Mouse (Mus musculus) megakaryocyte-erythroid progenitor cell, adult 5-6 weeks (primary cell): Measurements from ENCODE around the gene Lrrc4. TPM values are rescaled to one million over a fixed set of nuclear protein-coding genes. Genes with fewer than 3 reads are reported as not detected.

Experiments
- ATAC-seq: replicated peaks from 2 replicates; pipeline ENCODE4 v1.8.0; 2016; ENCODE audit warnings: mild to moderate bottlenecking, inconsistent platforms; ENCODE audit not compliant: severe bottlenecking, poor library complexity, low FRiP score, low TSS enrichment
- total RNA-seq, 2 experiments: library from RNA; stranded (forward) in 1 of 2; stranded (reverse) in 1 of 2; fragments of 200-1000, 215-1000 nt in 1 of 2; fragments of >200 nt in 1 of 2; fragmentation: Nextera tagmentation in 1 of 2; gene quantifications; 2 replicates each; pipeline ENCODE4 v1.2.3; 2014 to 2017

Gene Lrrc4
- total RNA-seq, 2 experiments from 2014 or later: 0.05 TPM; not detected in 1

DNA sequence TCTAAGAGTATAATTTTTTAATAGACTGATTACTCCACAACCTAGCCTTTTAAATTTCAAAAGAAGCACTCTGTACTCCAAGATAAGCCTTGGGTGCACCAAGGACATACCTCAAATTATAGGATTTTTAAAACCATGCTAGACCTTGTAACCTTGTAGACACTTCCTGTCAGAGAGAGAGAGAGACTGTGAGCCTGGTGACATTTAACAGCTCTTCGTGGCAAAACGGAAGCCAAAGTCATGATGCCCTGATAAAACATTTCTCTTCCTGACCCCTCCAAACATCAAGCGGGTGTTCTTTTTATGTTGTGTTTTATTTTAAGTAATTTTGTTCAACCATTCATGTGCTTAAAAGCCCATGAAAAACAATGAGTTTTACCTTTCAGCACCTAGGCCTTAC is 39.7 kb downstream of the Lrrc4 start:
- no peak for ATAC-seq

DNA sequence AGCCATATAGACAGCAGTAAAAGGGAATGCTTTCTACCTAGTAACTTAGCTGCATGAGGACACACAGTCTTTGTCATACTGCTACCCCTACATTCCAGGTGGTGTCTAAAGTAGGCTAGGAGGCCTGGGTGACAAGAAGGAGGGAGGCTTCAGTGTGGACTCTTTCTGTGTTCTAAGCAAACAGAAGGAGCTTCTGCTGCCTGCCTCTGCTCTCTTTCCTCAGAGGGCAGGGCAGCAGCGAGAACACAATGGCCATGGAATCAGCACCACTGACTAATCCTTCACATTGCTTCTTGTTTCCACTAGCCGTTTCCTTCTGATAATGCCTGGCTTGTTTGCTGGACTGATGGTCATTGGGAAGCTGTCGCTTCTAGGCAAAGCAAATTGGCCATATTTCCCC is 40.4 kb downstream of the Lrrc4 start:
- ATAC-seq: no peak

DNA sequence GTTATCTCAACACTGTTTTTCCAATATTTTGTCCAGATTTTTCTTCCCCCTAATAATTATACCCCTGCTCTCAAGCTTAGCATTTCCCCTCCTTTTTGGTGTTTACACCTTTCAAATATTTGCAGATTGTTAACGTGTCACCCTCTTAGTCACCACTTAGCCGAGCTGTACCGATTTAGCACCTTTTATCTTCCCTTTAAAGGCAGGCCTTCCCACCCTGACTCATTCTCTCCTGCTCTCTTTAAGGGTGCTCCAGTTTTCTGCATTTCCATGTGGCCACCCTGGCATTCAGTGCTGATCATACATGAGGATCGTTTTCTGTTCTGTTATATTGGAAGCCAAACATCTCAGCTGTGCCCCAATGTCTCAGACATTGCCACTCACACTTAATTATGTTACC is 41.9 kb downstream of the Lrrc4 start:
- ATAC-seq: no peak

DNA sequence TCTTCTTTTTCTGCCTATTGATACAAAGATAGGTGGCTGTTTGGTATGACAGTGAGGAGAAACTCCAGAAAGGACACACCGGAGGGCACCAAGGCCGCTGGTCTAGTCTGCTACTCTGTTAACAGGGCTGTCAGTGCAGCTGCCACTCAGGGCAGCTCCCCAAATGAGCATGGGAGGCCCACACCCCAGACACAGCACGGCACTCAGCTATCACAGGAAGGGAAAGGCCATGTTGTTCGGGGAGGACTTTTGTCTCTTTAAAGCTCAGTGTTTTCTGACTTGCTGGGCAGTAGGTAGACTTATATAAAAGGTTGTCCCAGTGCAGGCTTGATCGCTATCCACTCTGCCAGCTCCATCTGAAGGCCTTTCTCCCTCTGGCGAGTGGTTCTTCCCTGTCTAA is 44.4 kb downstream of the Lrrc4 start:
- ATAC-seq: peak; percentile 61

DNA sequence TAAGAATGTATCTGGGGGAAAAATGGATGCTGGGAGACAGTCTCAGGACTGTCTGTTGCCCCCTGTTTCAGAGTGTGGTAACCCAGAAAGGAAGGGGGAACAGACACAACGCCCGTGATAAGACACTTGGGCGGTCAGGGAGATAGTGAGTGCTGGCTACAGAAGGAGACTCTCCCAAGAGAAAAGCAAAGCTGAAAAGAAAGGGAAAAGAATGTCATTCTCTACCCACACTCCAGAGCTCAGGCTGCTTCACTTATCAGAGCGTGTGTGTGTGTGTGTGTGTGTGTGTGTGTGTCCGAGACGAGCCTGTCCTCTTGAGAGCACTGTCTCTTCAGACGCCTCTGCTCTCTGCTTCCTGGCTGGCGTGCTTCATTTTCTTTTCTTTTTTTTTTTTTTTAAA is 45.8 kb downstream of the Lrrc4 start:
- peak; percentile 49 for ATAC-seq

DNA sequence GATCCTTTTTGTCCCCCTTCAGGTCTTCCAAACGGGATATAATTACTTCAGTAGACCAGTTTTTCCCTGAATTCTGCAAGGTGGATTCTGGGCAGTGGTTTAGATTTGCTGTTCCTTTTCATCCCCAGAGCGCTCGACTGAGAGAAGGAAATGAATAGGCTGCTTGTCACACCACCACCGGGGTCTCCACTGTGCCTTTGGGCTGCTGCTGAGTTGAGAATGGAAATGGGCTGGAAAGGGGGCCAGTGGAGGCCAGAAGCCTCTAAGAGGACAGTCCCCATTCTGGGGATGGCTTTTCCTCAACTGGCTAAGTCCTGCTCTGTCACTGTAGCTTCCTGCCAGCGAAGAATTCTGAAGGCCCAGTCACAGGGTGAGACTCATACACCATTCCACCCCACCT is 47.6 kb downstream of the Lrrc4 start:
- no peak for ATAC-seq

DNA sequence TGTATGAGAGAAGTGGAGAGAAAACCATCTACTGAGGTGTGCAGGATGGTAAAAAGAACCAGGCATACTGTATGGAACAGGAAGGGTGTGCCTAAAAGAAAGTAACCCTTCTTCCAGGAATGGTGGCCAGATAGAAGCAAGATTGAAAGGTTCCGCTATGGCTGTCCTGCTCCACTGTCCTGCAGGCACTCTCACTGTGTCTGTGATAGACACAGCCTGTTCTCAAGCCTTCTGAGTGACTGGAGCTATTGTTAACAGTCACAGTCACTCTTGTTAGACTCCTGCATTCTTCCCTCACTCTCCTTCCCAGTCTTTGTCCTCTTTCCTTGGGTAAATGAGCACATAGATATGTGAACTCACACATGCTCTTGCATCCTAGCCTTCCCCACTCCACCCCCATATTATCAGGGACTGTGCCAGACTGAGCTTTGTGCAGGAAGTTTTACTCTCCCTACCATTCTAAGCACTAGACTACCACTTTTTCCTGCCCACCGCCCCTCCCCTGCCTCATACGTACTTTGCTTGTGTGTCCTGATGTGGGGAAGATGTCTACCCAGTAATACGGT is 48.4 kb downstream of the Lrrc4 start:
- ATAC-seq: no peak

DNA sequence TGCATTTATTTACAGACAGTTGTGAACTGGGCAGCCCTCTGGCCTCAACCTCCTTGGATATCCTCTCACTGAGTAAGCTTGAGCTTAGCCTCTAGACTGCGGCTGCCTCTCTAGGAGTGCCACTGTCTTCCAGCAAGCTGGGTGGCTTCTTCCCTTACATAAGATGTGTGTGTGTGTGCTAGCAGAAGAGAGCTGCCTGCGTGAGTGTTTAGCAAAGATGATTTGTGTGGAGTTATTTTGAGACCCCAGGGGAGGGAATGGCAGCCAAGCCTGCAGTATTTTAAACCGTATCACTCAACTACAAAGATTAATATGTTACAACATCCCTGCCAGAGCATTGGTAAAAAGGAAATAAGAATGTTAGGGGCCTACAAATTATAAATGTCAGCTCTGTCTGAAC is 49.9 kb downstream of the Lrrc4 start:
- no peak for ATAC-seq

DNA sequence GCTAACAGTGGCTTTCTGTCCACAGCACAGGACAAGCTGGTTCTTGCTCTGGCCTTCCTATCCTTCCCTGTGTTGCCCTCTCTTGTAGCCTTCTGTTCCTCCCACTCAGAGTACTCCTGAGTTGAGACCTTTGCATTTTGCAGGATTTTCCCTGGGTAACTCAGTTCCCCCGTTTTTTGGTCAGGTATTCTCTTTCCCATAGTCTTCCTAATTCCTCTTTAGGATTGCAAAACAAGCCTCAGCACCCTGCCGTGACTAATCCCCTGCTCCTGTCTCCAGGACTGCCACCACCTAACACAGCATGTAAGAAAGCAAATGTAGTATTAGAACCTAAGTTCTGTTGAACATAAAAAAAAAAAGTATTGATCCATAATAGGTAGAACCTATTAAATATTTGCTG is 60.2 kb downstream of the Lrrc4 start:
- ATAC-seq: no peak

DNA sequence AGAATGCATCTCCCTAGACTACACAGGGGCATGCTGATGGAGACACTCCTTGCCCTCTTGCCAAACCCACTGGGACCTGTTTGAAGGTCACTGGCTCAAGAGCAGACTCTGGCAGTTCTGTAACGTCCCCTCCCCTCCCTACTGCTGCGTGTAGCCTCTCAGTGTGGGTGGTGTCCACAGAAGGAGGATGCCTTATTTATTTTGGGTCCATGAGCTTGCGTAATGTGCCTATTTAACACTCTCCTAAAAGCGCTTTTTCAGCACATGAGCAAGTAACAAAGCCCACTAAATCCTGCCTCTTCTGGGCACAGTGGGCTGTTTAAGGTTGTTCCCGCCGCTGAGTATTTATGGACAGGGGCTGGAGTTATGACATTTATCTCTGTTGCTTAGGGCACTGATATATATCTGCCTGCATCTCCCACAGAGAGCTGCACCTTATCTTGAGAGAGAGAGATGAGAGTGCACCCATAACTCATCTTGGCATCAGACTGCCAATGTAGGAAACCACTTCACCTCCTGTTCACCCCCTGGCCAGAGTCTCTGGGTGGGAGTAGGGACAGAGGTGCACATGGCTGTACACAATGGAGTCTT is 63.6 kb downstream of the Lrrc4 start:
- no peak for ATAC-seq

DNA sequence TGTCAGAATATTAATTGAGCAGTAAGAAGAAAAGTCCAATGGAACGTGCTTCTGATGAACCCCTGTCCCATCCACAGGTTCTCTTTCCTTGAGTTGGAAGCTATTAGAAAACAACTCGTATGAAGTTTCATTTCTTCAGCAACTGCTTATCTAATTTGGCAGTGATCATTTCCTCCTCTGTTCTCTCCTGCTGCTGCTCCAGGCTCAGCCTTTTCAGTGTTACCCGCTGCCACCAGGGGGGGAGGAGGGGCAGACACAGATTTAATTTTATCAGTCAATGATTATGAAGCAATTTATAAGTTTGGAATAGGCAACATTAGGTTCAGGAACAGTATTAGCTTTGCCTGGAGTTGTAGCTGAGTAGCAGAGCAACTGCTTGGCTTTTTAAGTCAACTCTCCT is 64.9 kb downstream of the Lrrc4 start:
- ATAC-seq: peak; percentile 60; the same call in 1 of the 2 replicates

DNA sequence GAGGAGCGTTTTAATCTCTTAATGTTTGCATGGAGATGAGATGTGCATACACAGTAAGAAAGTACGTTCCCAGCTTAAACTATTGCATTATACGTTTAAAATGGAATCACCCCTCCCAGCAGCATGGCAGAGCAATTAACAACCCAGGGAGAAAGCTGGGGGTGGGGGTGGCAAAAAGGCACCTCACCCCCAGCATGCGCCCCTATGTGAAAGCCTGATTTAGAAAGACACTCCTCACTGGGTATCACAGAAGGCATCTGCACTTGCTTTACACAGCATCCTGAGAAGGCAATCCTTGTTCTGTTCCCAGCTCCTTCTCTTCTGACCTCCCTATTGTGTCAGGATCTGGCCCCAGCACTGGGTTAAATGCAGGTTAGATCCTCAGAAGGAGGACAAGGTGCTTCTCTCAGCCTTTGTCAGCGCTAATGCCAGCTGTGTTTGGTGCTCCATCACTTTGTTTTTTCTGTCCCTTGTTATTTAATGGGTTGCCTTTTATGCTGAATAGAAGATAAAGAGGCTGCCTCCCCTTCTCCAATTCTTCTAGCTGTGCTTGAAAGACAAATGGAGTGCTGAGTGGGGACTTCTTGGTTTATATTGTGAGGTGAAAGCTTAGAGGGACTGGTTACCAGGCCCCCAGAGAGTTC is 69.3 kb downstream of the Lrrc4 start:
- no peak for ATAC-seq

DNA sequence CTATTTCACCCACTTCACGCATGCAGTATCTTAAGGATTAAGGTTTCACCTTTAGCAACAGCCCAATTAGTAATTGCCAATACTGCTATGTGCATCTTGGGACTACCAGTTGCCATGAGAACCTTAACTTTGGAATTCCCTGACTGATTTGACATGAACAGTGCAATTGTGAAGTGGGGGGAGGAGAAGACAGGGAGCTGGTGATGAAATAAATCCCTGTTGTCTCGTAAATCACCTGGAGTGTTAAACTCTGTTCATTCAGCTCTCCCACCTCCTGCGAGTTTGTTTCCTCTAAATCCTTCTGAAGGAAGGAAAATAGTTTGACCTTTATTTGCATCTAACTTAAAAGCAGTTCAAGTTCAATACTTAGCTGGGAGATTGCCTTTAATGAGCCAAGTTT is 69.8 kb downstream of the Lrrc4 start:
- no peak for ATAC-seq

DNA sequence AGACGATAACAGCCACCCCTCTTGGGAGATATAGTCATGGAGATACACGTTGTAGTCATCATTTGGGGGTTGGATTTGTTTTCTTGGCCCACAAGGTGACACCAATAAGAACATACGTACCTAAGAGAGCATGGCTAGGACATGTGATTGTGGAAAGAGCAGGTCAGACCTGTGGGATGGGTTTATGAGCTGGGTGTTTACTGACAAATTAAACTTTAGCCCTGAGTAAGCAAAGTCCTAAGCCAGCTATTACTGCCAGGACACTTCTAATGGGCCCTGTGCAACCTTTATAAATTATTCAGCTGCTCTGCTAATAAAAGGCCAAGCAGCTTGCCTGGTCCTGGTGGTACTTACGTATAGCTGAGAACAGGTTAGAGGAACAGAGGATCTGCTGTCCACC is 73.3 kb downstream of the Lrrc4 start:
- no peak for ATAC-seq

DNA sequence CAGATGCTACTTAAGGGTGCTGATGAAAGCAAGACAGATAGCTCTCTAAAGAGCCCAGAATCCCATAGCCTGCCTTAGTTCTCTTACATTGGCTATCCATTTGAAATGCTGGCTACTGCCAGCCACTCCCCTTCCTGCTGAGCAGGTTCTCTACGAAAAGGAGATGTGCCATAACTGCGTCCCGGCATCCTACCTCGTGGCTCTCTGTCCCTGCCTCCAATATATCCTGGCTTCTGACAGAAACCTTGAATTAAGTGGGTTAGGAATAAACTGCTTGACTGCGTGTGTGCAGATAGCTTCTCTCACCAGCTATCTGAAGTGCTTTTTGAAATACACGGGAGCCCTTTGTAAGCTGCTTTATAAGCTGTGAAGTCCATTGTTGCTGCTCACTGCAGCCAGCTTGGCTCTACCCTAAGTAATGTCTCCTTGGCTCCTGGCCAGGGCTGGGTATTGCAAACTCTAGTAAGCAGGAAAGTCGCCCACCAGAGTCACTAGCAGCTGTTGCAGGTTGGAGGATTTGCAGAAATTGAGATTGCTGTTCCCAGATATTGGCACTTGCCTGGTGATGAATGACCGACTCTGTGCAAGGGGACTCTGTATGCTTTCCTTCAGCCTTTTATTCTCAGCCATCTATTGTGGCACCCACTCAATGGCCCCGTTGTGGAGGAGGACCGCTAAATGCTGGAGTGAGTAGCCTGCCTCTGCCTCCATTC is 75.1 kb downstream of the Lrrc4 start:
- ATAC-seq: no peak

DNA sequence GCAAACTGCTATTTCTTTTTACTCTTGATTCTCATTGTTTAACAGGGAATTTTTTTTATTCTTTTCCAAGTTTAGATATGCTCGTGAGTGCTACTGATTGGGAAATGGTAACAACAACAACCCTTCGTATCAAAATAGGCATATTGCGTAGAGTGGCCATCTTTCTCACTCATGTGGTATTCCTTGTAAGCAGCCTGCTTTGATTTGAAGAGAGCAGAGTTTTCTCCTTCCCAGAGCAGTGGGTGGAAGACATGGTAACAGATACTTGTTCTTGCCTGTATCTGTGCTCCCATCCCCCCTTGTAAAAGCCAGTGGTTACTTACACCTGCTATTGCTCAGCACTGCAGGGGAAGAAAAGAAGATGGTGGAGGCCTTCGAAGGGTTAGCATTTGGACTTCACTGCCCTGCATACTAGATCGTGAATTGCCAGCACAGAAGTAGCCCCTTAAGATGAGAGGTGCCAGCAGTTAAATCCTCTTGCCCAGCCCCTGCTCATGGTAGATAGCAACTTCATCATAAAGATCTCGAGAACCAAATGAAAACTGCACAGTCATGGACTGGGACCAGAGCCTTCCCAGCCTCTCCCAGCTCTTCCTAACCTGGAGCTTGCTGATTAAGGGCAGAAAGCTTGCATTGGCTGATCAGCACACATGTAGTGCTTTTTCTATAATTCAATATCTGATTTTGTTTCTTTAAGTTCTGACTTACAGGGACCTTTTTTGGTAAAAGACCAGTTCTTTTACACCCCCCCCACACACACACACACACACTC is 77.2 kb downstream of the Lrrc4 start:
- peak; percentile 61 for ATAC-seq

DNA sequence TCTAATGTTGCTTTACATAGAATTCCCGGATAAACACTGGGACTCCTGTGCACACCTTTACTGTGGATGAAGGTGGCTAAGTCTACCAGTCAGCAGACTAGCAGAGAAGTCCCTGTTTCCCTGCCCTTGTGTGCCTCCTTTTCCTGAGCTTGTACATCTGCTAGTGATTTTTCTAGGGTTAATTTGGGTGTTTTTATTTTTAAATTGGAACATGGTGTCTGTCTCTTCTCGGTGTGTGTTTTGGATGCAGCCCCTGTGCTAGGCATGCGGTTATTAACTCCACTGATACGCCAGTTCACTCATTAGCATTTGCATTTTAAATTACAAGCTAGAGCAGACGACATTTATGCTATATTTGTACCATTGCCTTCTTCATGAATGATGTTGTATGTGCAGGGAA is 77.9 kb downstream of the Lrrc4 start:
- no peak for ATAC-seq

DNA sequence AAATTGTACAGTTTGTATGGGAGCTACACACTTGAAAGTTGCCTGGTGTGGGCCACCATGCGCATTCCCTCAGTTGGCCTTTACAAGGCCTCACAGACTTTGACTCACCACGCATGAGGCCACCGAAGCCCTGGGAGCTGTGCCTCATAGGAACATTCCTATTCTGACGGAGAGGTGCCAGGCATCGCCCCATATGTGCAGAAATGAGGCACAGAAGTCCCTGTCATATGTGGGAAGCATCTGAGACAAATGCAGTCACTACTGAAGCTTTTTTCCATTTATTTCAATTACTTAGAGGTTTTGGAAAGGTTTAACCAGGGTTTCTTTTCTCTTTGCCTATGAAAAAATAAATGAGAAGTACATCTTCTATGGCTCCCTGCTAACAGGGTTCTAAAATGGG is 78.3 kb downstream of the Lrrc4 start:
- no peak for ATAC-seq

DNA sequence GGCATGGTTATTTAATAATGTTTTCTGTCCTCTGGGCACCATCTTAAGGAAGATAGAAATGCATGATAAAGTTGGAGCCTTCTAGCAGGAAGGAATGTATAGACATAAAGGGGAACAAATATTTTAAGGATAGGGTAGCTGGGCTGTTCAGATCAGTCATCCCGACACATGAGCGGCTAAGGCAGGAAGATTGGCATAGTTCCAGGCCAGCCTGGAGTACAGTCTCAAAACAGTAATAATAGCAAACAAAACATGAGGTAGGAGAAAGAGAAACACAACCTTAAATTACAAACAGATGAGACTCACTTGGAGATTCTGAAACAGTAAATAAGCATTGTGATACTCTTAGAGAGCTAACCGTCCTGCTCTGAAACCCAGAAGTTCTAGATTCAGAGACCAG is 80.4 kb downstream of the Lrrc4 start:
- ATAC-seq: no peak

DNA sequence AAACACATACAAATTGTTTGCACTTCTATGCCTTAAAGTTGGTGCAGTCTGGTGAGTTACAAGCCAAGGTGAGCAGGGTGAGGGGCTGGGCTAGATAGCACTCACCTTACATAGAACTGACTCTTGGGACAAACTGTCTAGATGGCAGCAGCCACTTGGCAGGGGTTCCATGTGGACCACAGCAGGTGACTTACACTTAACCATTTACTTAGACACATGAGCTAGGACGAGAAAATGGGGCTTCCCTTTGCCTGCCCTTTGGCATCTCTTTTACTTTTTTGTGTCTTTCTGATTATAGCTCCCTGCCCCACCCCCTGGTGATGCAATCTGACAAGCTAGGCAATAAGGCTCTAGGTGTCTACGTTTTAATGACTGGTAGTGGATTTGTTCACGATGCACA is 82.3 kb downstream of the Lrrc4 start:
- ATAC-seq: no peak
